Mouse (Mus musculus) cortical plate, adult 2 months (tissue): ENCODE measurements around the gene Arhgap22.

Experiments used
- CTCF ChIP-seq: fragments of 200-500 bp; IDR thresholded peaks from 2 replicates; pipeline ENCODE4 v1.5.1; 2011; ENCODE audit warnings: mild to moderate bottlenecking, control low read depth, low read length; ENCODE audit not compliant: insufficient read depth; ENCODE audit errors: extremely low read depth
- POLR2A ChIP-seq: fragments of 200-500 bp; IDR thresholded peaks from 2 replicates; pipeline ENCODE4 v1.6.1; 2011; ENCODE audit warnings: mild to moderate bottlenecking, low read length, control low read depth; ENCODE audit not compliant: insufficient read depth; ENCODE audit errors: extremely low read depth

GRCm38 (mm10) chr14:33333833-33334232 is 120.0 kb downstream of the Arhgap22 start:
- no peak for TF ChIP-seq POLR2A
- TF ChIP-seq CTCF, result peak; percentile 60
